Mouse (Mus musculus): Measurements from ENCODE around the gene Ssc5d. TPM values are rescaled to one million over a fixed set of nuclear protein-coding genes. Genes with fewer than 3 reads are reported as not detected.

Ssc5d gene
- total RNA-seq, 2 experiments from 2014 or later: 2.6 to 3.3 TPM

Other genes with a start within 250 kb of the Ssc5d start
- 100 to 1,000 TPM; 100 to 105 TPM for gene Hspbp1, start 240.7 kb upstream of the Ssc5d start, total RNA-seq (2021)
- 100 to 1,000 TPM; 436 to 437 TPM for gene Brsk1, start 235.2 kb upstream of the Ssc5d start, total RNA-seq (2021)
- gene Tmem150b, start 200.5 kb upstream of the Ssc5d start, total RNA-seq (2021): not detected
- gene Kmt5c, start 185.7 kb upstream of the Ssc5d start, total RNA-seq (2021): 10 to 100 TPM; 19.0 to 25.2 TPM
- gene Cox6b2, start 172.7 kb upstream of the Ssc5d start, total RNA-seq (2021): 1 to 10 TPM; 5.0 to 8.8 TPM
- not detected for gene Fam71e2, start 154.5 kb upstream of the Ssc5d start, total RNA-seq (2021)
- under 1 TPM; 0.28 to 0.30 TPM for gene Il11, start 142.9 kb upstream of the Ssc5d start, total RNA-seq (2021)
- not detected for gene Tmem190, start 142.8 kb upstream of the Ssc5d start, total RNA-seq (2021)
- gene Tmem238, start 136.1 kb upstream of the Ssc5d start, total RNA-seq (2021): 1 to 10 TPM; 2.0 to 3.1 TPM
- gene Rpl28, start 132.9 kb upstream of the Ssc5d start, total RNA-seq (2021): 100 to 1,000 TPM; 439 to 453 TPM
- 100 to 1,000 TPM; 101 to 108 TPM for gene Ube2s, start 113.2 kb upstream of the Ssc5d start, total RNA-seq (2021)
- gene Shisa7, start 81.1 kb upstream of the Ssc5d start, total RNA-seq (2021): 100 to 1,000 TPM; 102 to 115 TPM
- 1 to 10 TPM; 4.5 to 5.9 TPM for gene Isoc2b, start 55.5 kb upstream of the Ssc5d start, total RNA-seq (2021)
- gene Isoc2a, start 48.6 kb upstream of the Ssc5d start, total RNA-seq (2021): 10 to 100 TPM; 14.2 to 14.8 TPM
- gene Gm36210, start 19.3 kb upstream of the Ssc5d start, total RNA-seq (2021): under 1 TPM in 1 of 2 experiments, not detected in 1; 0.46 TPM
- gene Zfp628, start 10.6 kb upstream of the Ssc5d start, total RNA-seq (2021): 10 to 100 TPM; 14.7 to 15.9 TPM
- gene Nat14, start 3.8 kb upstream of the Ssc5d start, total RNA-seq (2021): 100 to 1,000 TPM; 104 TPM
- under 1 TPM; 0.26 to 0.45 TPM for gene Sbk2, start 38.6 kb downstream of the Ssc5d start, total RNA-seq (2021)
- gene Sbk3, start 45.4 kb downstream of the Ssc5d start, total RNA-seq (2021): under 1 TPM; 0.58 to 0.91 TPM
- gene Zfp579, start 70.4 kb downstream of the Ssc5d start, total RNA-seq (2021): 10 to 100 TPM; 25.1 to 27.8 TPM
- gene Zfp524, start 88.6 kb downstream of the Ssc5d start, total RNA-seq (2021): 1 to 10 TPM; 7.4 to 7.8 TPM
- 10 to 100 TPM; 23.3 to 25.7 TPM for gene Fiz1, start 88.9 kb downstream of the Ssc5d start, total RNA-seq (2021)
- gene Gm44973, start 89.7 kb downstream of the Ssc5d start, total RNA-seq (2021): not detected
- 10 to 100 TPM; 34.9 to 35.5 TPM for gene Zfp865, start 94.6 kb downstream of the Ssc5d start, total RNA-seq (2021)
- gene Ccdc106, start 94.8 kb downstream of the Ssc5d start, total RNA-seq (2021): 10 to 100 TPM; 57.3 to 59.7 TPM
- gene 4632433K11Rik, start 108.3 kb downstream of the Ssc5d start, total RNA-seq (2021): not detected
- gene Zfp784, start 112.7 kb downstream of the Ssc5d start, total RNA-seq (2021): 1 to 10 TPM; 4.4 to 4.8 TPM
- 10 to 100 TPM; 27.8 to 31.0 TPM for gene Zfp580, start 125.8 kb downstream of the Ssc5d start, total RNA-seq (2021)
- gene U2af2, start 136.4 kb downstream of the Ssc5d start, total RNA-seq (2021): 100 to 1,000 TPM; 176 to 181 TPM
- 100 to 1,000 TPM; 482 to 504 TPM for gene Epn1, start 154.4 kb downstream of the Ssc5d start, total RNA-seq (2021)
- not detected for gene Rfpl4, start 191.2 kb downstream of the Ssc5d start, total RNA-seq (2021)
- gene Rasl2-9, start 200.2 kb downstream of the Ssc5d start, total RNA-seq (2021): under 1 TPM; 0.49 to 0.68 TPM
- gene Vmn1r55, start 223.9 kb downstream of the Ssc5d start, total RNA-seq (2021): not detected

All from left cerebral cortex, adult 18-20 months (tissue).